Mouse (Mus musculus): ENCODE measurements at regions not wholly inside any gene's neighbourhood (a gene's known extent, or its start where the extent isn't known, plus 50 kb on each side); places are given as distances from the start of the nearest gene placed in this dataset.

DNA sequence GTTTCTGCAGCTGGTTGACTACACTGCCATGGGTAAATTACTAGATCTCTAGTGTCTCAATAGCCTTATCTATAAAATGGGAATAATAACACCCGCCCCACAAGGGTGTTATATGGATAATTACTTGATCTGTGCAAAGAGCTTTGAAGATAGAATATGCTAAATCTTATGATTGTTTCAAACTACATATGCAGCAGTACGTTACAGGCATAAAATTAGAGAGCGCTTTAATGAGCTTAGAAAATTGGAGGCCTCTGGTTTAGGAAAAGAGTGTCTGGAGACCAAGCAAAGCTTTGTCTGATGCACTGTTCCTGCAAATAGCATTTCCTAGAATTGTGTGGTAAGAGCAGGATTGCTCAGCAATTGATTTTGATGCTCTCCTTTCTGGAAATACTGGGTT, 1013.8 kb downstream of the Adgrl2 start:
- WGBS = 91% methylated on average over 3 of the region's 3 CpGs
- H3K27me3 ChIP-seq (ENCODE audit: control insufficient read depth, insufficient read depth, low read length) = no peaks in the 10 kb centered on the region
- H3K4me1 ChIP-seq (ENCODE audit: control insufficient read depth, insufficient read depth) = no peaks in the 10 kb centered on the region
- H3K4me2 ChIP-seq (ENCODE audit: low read depth, low read length) = no peak overlapping the region
- DNase-seq (ENCODE audit: low spot score) (no peak), ATAC-seq (ENCODE audit: insufficient read depth, low read depth) (no peak)
- H3K4me3 ChIP-seq (ENCODE audit: low read depth, low read length) = no peak overlapping the region
- H3K9ac ChIP-seq (replicated peaks; ENCODE audit: low read depth, low read length) = no peak overlapping the region
- no peaks in the 10 kb centered on the region for H3K36me3 ChIP-seq (replicated peaks; ENCODE audit: control insufficient read depth, insufficient read depth, low read length)
- H3K9me3 ChIP-seq (replicated peaks; ENCODE audit: control insufficient read depth, low read length) = no peaks in the 10 kb centered on the region
- H3K27ac ChIP-seq (ENCODE audit: low read depth) = no peak overlapping the region
- TF ChIP-seq EP300 (IDR thresholded peaks at IDR 0.05; ENCODE audit: low read depth) (no peak), CTCF (IDR thresholded peaks at IDR 0.05; ENCODE audit: low read depth) (no peak)

DNA sequence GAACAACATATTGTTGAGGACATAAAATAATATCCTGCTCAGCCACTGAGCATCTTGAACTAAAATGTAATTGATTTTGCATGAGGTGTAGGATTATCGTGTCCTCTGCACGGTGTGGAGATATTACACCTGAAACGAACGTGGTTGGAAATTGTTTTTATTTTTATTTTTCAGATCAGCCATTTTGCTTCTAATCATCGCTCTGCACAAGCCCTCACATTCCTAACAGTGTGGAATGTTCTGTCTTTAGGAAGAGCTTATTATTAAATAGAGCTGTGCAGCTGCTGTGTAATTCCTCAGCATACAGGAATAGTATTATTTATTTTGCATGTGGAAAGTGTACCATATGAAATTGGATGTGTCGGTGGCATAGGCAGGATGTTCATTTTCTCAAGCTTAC, 1014.3 kb downstream of the Adgrl2 start:
- Histone ChIP-seq H3K27me3 (ENCODE audit: control insufficient read depth, insufficient read depth, low read length) (no peaks in the 10 kb centered on the region), H3K9me3 (replicated peaks; ENCODE audit: control insufficient read depth, low read length) (no peaks in the 10 kb centered on the region), H3K4me2 (ENCODE audit: low read depth, low read length) (no peak overlapping the region), H3K36me3 (replicated peaks; ENCODE audit: control insufficient read depth, insufficient read depth, low read length) (no peaks in the 10 kb centered on the region), H3K4me3 (ENCODE audit: low read depth, low read length) (no peak overlapping the region), H3K9ac (replicated peaks; ENCODE audit: low read depth, low read length) (no peak overlapping the region), H3K27ac (ENCODE audit: low read depth) (no peak overlapping the region), H3K4me1 (ENCODE audit: control insufficient read depth, insufficient read depth) (no peaks in the 10 kb centered on the region)
- DNase-seq (ENCODE audit: low spot score) (no peak), ATAC-seq (ENCODE audit: insufficient read depth, low read depth) (no peak)
- WGBS = 77% methylated on average over 6 of the region's 6 CpGs
- TF ChIP-seq CTCF (IDR thresholded peaks at IDR 0.05; ENCODE audit: low read depth) (no peak), EP300 (IDR thresholded peaks at IDR 0.05; ENCODE audit: low read depth) (no peak)

DNA sequence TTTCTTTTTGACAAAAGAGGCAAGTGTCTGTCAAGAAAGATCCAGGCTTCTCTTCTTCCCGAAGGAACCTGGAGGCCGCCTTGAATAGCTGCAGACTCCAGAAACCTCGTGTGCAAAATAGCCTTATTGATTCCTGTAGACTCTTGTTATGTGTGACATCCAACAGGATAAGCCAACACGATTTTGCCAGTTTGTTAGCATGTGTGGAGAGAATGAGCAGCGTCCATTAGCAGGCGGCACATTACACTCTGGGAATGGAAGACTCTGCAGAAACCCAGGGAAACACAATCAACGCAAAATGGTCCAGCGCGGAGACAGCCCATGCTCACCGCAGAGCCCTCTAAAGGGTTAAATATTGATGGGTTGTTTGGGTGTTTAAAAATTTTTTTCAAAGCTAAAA, 1014.9 kb downstream of the Adgrl2 start:
- H3K36me3 ChIP-seq (replicated peaks; ENCODE audit: control insufficient read depth, insufficient read depth, low read length) = no peaks in the 10 kb centered on the region
- H3K4me1 ChIP-seq (ENCODE audit: control insufficient read depth, insufficient read depth) = no peaks in the 10 kb centered on the region
- H3K9me3 ChIP-seq (replicated peaks; ENCODE audit: control insufficient read depth, low read length) = no peaks in the 10 kb centered on the region
- DNase-seq (ENCODE audit: low spot score) (no peak), ATAC-seq (ENCODE audit: insufficient read depth, low read depth) (no peak)
- H3K9ac ChIP-seq (replicated peaks; ENCODE audit: low read depth, low read length) = no peak overlapping the region
- H3K27ac ChIP-seq (ENCODE audit: low read depth) = no peak overlapping the region
- 83% methylated on average over 10 of the region's 10 CpGs for WGBS
- H3K27me3 ChIP-seq (ENCODE audit: control insufficient read depth, insufficient read depth, low read length) = no peaks in the 10 kb centered on the region
- no peak for TF ChIP-seq CTCF (IDR thresholded peaks at IDR 0.05; ENCODE audit: low read depth)
- no peak for TF ChIP-seq EP300 (IDR thresholded peaks at IDR 0.05; ENCODE audit: low read depth)
- H3K4me2 ChIP-seq (ENCODE audit: low read depth, low read length) = no peak overlapping the region
- H3K4me3 ChIP-seq (ENCODE audit: low read depth, low read length) = no peak overlapping the region

DNA sequence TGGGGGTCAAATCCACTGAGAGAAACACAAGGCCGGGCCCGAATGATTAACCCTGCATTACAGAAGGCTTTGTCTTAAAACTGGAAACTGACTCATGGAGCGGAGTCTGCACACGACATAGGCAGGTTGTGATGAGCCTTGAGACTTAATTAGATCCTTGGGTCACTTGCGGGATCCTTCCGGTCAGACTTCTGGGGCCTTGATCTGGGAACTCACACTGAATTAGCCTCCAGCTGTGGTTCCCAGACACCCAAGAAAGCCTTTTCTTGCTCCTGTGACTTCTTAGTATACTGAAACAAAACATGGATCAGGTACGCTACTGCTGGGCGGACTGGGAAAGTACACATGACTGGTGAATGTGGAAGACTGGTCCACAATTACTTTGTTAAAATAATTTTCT, 1015.8 kb downstream of the Adgrl2 start:
- no peak for DNase-seq (ENCODE audit: low spot score)
- no peak overlapping the region for H3K27ac ChIP-seq (ENCODE audit: low read depth)
- H3K4me3 ChIP-seq (ENCODE audit: low read depth, low read length) = no peak overlapping the region
- 84% methylated on average over 8 of the region's 8 CpGs for WGBS
- no peaks in the 10 kb centered on the region for H3K4me1 ChIP-seq (ENCODE audit: control insufficient read depth, insufficient read depth)
- ATAC-seq (ENCODE audit: insufficient read depth, low read depth) = no peak
- TF ChIP-seq EP300 (IDR thresholded peaks at IDR 0.05; ENCODE audit: low read depth) (no peak), CTCF (IDR thresholded peaks at IDR 0.05; ENCODE audit: low read depth) (no peak)
- H3K9ac ChIP-seq (replicated peaks; ENCODE audit: low read depth, low read length) = no peak overlapping the region
- H3K36me3 ChIP-seq (replicated peaks; ENCODE audit: control insufficient read depth, insufficient read depth, low read length) = no peaks in the 10 kb centered on the region
- H3K9me3 ChIP-seq (replicated peaks; ENCODE audit: control insufficient read depth, low read length) = no peaks in the 10 kb centered on the region
- no peak overlapping the region for H3K4me2 ChIP-seq (ENCODE audit: low read depth, low read length)
- H3K27me3 ChIP-seq (ENCODE audit: control insufficient read depth, insufficient read depth, low read length) = no peaks in the 10 kb centered on the region

DNA sequence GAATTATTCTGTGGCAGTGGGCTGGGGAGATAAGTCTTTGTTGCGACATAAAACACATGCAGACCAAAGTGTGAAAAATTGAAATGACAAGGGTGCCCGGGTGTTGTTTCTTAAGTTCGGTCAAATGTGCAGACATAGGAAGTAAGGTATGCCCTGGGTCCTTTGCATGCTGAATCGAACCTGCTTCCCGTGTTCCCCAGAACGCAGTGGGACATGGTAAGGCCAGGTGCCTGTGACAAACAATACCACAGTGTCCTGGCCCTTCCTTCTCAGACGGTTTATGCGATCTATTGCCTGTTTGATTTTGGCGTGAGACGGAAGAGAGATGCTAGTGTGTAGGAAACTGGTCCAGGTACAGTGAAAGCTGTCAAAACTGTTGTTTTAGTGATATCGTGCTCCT, 1022.1 kb downstream of the Adgrl2 start:
- 83% methylated on average over 11 of the region's 11 CpGs for WGBS
- ATAC-seq (ENCODE audit: insufficient read depth, low read depth) = no peak

DNA sequence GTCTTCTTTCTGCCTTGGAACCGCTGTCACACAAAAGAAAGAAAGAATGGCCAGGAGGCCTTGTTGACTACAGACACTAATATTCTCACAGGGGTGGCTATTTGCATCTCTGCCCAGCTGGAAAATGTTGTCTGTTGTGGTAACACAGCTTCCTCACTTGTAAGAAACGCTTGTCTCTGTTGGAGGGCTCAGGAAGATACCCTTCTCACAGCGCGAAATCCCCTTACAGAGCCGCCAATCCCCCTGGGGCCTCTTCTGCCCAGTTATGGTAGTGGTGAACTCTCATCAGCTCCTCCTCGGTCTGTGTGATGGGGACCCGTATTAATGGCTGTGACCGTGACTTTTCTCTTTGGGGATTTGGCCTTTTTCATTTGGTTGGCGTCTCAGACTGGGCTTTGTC, 1022.5 kb downstream of the Adgrl2 start:
- H3K4me1 ChIP-seq (ENCODE audit: control insufficient read depth, insufficient read depth) = no peaks in the 10 kb centered on the region

More for the DNA sequence above, 1022.1 kb downstream of the Adgrl2 start:
- H3K27me3 ChIP-seq (ENCODE audit: control insufficient read depth, insufficient read depth, low read length) = no peaks in the 10 kb centered on the region
- no peak overlapping the region for H3K4me2 ChIP-seq (ENCODE audit: low read depth, low read length)
- DNase-seq (ENCODE audit: low spot score) = no peak
- H3K36me3 ChIP-seq (replicated peaks; ENCODE audit: control insufficient read depth, insufficient read depth, low read length) = no peaks in the 10 kb centered on the region
- no peak overlapping the region for H3K4me3 ChIP-seq (ENCODE audit: low read depth, low read length)
- no peaks in the 10 kb centered on the region for H3K4me1 ChIP-seq (ENCODE audit: control insufficient read depth, insufficient read depth)
- H3K27ac ChIP-seq (ENCODE audit: low read depth) = no peak overlapping the region
- H3K9me3 ChIP-seq (replicated peaks; ENCODE audit: control insufficient read depth, low read length) = no peaks in the 10 kb centered on the region
- TF ChIP-seq EP300 (IDR thresholded peaks at IDR 0.05; ENCODE audit: low read depth) = no peak
- no peak for TF ChIP-seq CTCF (IDR thresholded peaks at IDR 0.05; ENCODE audit: low read depth)
- no peak overlapping the region for H3K9ac ChIP-seq (replicated peaks; ENCODE audit: low read depth, low read length)

More for the DNA sequence above, 1022.5 kb downstream of the Adgrl2 start:
- H3K4me2 ChIP-seq (ENCODE audit: low read depth, low read length) = no peak overlapping the region
- DNase-seq (ENCODE audit: low spot score) = no peak
- H3K36me3 ChIP-seq (replicated peaks; ENCODE audit: control insufficient read depth, insufficient read depth, low read length) = no peaks in the 10 kb centered on the region
- H3K4me3 ChIP-seq (ENCODE audit: low read depth, low read length) = no peak overlapping the region
- no peaks in the 10 kb centered on the region for H3K9me3 ChIP-seq (replicated peaks; ENCODE audit: control insufficient read depth, low read length)
- H3K27me3 ChIP-seq (ENCODE audit: control insufficient read depth, insufficient read depth, low read length) = no peaks in the 10 kb centered on the region
- ATAC-seq (ENCODE audit: insufficient read depth, low read depth) = no peak
- no peak overlapping the region for H3K9ac ChIP-seq (replicated peaks; ENCODE audit: low read depth, low read length)
- TF ChIP-seq CTCF (IDR thresholded peaks at IDR 0.05; ENCODE audit: low read depth) = no peak
- no peak for TF ChIP-seq EP300 (IDR thresholded peaks at IDR 0.05; ENCODE audit: low read depth)
- H3K27ac ChIP-seq (ENCODE audit: low read depth) = no peak overlapping the region
- 77% methylated on average over 9 of the region's 9 CpGs for WGBS

Measured in heart, postnatal 0 days (tissue).